Mouse (Mus musculus) G1E (cell line): ENCODE results near the gene Mmp2.

Source experiments
- CTCF ChIP-seq: IDR thresholded peaks from 2 replicates; pipeline ENCODE4 v1.5.1; 2012; ENCODE audit warnings: low read depth, low read length, inconsistent platforms, mixed read lengths
- GATA1 ChIP-seq: IDR thresholded peaks from 2 replicates; pipeline ENCODE4 v1.6.1; 2012; ENCODE audit warnings: borderline replicate concordance, low read length, inconsistent platforms, mixed read lengths

DNA sequence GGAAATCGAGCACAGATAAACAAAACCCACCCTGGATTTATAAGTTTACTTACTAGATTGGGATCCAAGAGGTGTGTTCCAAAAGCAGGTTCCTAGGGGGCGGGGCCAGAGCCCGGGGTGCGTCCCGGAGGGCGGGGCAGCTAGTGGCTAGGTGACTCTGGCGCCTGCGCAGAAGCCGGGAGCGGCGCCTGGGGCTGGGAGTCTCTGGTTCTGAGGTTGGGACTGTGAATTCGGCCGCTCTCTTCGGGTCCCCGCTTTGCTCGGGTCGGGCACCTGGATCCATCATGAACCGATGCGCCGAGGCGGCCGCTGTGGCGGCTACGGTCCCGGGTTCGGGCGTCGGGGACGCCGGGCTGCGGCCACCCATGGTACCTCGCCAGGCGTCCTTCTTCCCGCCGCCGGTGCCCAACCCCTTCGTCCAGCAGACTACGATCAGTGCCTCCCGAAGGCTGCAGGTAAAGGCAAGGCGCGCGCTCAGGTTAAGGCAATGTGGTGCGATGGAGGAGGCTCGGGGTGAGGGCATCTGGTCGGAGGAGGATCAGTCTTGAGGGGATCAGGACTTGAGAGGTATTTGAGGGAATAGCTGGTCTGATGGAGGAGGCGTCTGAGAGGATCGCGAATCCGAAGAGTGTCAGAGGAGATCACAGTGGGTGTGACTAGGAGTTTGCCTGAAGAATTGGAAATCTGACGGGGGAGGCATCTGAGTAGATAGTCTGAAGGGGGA, 28.2 kb downstream of the Mmp2 start, which contains the start of gene Lpcat2:
- TF ChIP-seq CTCF (no peak), GATA1 (no peak)
